Mouse (Mus musculus) CD4-positive helper T cell, adult 2 months (primary cell): ENCODE results near the gene Ppip5k1.
A peak's percentile ranks its signal among the peaks of the same experiment; 100 is the strongest.
"Not testable (repeated sequence)": the region's sequence is repeated elsewhere in the genome, so short reads cannot be mapped to it uniquely, and the experiment has no call there.

Source experiments
- DNase-seq: peaks from one replicate; pipeline ENCODE4 v3.0.0-alpha.2; 2012; ENCODE audit warnings: low read depth, missing footprints, low spot score

Ppip5k1 gene

GRCm38 (mm10) chr2:121354820-121355592, at the start of gene Ppip5k1:
Ppip5k1 (minus strand) TSS chr2:121355396.
- DNase-seq, result peak; percentile 96

- no peak for DNase-seq
These were observed 48.1 kb upstream of the Ppip5k1 start for GRCm38 (mm10) chr2:121403296-121403695.

GRCm38 (mm10) chr2:121396624-121397023, 41.4 kb upstream of the Ppip5k1 start:
- DNase-seq, result peak; percentile 76

- not testable (repeated sequence) for DNase-seq
These were observed 31.9 kb upstream of the Ppip5k1 start, which contains the start of gene Strc for GRCm38 (mm10) chr2:121386961-121387575. Strc (minus strand) TSS chr2:121387168.

- no peak for DNase-seq
These were observed 19.6 kb upstream of the Ppip5k1 start for GRCm38 (mm10) chr2:121374766-121375165.

- DNase-seq, result no peak
These were observed 17.1 kb upstream of the Ppip5k1 start for GRCm38 (mm10) chr2:121372266-121372665.

GRCm38 (mm10) chr2:121370921-121371320, 15.7 kb upstream of the Ppip5k1 start:
- DNase-seq, result no peak

GRCm38 (mm10) chr2:121368831-121369230, 13.6 kb upstream of the Ppip5k1 start:
- DNase-seq, result no peak

- no peak for DNase-seq
These were observed 8.5 kb upstream of the Ppip5k1 start for GRCm38 (mm10) chr2:121363656-121364055.

GRCm38 (mm10) chr2:121359461-121359860, 4.3 kb upstream of the Ppip5k1 start:
- no peak for DNase-seq

GRCm38 (mm10) chr2:121358381-121358780, 3.2 kb upstream of the Ppip5k1 start:
- DNase-seq, result peak; percentile 66

GRCm38 (mm10) chr2:121357961-121358360, 2.8 kb upstream of the Ppip5k1 start:
- no peak for DNase-seq

- DNase-seq, result no peak
These were observed 2.3 kb upstream of the Ppip5k1 start, which contains the start of gene Ckmt1 for GRCm38 (mm10) chr2:121357494-121357893. Ckmt1 (plus strand) TSS chr2:121357714.

- no peak for DNase-seq
These were observed 818 bp downstream of the Ppip5k1 start for GRCm38 (mm10) chr2:121354378-121354777.

GRCm38 (mm10) chr2:121353156-121353555, 2.0 kb downstream of the Ppip5k1 start:
- DNase-seq, result no peak

- no peak for DNase-seq
These were observed 16.1 kb downstream of the Ppip5k1 start for GRCm38 (mm10) chr2:121339057-121339456.

- no peak for DNase-seq
These were observed 25.7 kb downstream of the Ppip5k1 start for GRCm38 (mm10) chr2:121329492-121329891.

GRCm38 (mm10) chr2:121323693-121324470, 31.3 kb downstream of the Ppip5k1 start:
- no peak for DNase-seq

- no peak for DNase-seq
These were observed 32.2 kb downstream of the Ppip5k1 start for GRCm38 (mm10) chr2:121323041-121323440.

- no peak for DNase-seq
These were observed 38.9 kb downstream of the Ppip5k1 start for GRCm38 (mm10) chr2:121316278-121316677.

GRCm38 (mm10) chr2:121308997-121309416, 46.2 kb downstream of the Ppip5k1 start:
- no peak for DNase-seq

- DNase-seq, result no peak
These were observed 55.2 kb downstream of the Ppip5k1 start for GRCm38 (mm10) chr2:121300036-121300435.
